Mouse (Mus musculus): Measurements from ENCODE around the gene Uxs1. TPM values are rescaled to one million over a fixed set of nuclear protein-coding genes. Genes with fewer than 3 reads are reported as not detected.

Gene Uxs1
- total and polyA plus RNA-seq, 2 experiments from 2014 or later, result 16.8 to 19.6 TPM

DNA sequence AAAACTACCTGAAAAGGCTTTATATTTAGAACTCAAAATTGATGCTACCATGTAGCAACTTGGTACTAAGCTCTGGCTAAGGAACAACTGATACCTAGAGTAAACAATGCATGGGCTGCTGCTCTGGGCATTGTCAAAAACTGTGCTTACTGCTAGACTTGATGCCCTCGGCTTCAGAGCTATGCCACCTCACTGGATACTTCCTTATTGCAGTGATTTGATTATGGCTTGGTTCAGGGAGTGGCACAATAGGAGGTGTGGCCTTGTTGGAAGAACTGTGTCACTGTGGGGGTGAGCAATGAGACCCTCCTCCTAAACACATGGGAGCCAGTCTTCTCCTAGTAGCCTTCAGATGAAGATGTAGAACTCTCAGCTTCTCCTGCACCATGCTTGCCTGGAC, 58.3 kb downstream of the Uxs1 start:
- ATAC-seq (ENCODE audit: low FRiP score) (no peak), DNase-seq (ENCODE audit: low spot score) (no peak)
- no peak overlapping the region for H3K9ac ChIP-seq (replicated peaks; ENCODE audit: low read length, poor library complexity, severe bottlenecking)
- H3K4me1 ChIP-seq (ENCODE audit: insufficient read depth, low read length), result no peaks in the 10 kb centered on the region
- no peaks in the 10 kb centered on the region for H3K27me3 ChIP-seq (ENCODE audit: insufficient read depth, low read length)
- 77% methylated on average over 1 of the region's 1 CpGs for WGBS
- H3K4me2 ChIP-seq (ENCODE audit: low read depth, low read length, poor library complexity, severe bottlenecking), result no peak overlapping the region
- peaks cover 30% of the 10 kb centered on the region for H3K36me3 ChIP-seq (ENCODE audit: insufficient read depth, low read length)
- H3K4me3 ChIP-seq (ENCODE audit: low read depth, low read length), result no peak overlapping the region
- no peaks in the 10 kb centered on the region for H3K9me3 ChIP-seq (ENCODE audit: low read length)
- H3K27ac ChIP-seq (ENCODE audit: low read depth, low read length), result no peak overlapping the region
- no peak for TF ChIP-seq CTCF (IDR thresholded peaks at IDR 0.05)

DNA sequence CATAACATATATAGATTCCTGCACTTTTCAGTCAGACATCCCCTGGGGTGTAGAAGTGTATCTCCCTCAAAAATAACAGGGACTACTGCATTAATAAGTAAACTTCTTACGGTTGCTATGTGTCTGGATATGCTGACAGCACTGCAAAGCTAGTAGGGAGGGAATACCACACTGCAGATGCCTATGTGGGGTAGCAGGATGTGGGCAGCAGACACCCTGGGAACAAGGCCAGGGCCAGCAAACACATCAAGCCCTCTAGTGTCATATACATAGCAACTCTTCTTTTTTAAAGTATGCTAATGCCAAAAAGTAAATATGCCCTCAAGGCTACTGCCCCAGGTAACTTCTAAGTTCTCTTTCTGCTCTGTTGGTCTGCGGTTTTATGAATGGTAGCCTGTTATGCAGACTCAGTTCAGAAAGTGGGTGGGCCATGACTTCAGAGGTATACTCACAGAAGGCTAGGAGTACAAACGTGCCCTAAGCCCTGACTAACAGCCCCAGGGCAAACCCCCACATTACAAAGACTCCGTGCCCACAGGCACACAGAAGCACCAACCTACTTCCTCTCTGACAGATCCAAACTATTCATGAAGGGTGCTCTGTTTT, 59.1 kb downstream of the Uxs1 start:
- H3K36me3 ChIP-seq (ENCODE audit: insufficient read depth, low read length), result peaks cover 32% of the 10 kb centered on the region
- H3K9me3 ChIP-seq (ENCODE audit: low read length), result no peaks in the 10 kb centered on the region
- no peak for ATAC-seq (ENCODE audit: low FRiP score)
- H3K4me2 ChIP-seq (ENCODE audit: low read depth, low read length, poor library complexity, severe bottlenecking), result no peak overlapping the region
- TF ChIP-seq CTCF (IDR thresholded peaks at IDR 0.05), result no peak
- WGBS, result 75% methylated on average over 4 of the region's 4 CpGs
- H3K4me1 ChIP-seq (ENCODE audit: insufficient read depth, low read length), result no peaks in the 10 kb centered on the region
- no peak overlapping the region for H3K27ac ChIP-seq (ENCODE audit: low read depth, low read length)
- H3K9ac ChIP-seq (replicated peaks; ENCODE audit: low read length, poor library complexity, severe bottlenecking), result no peak overlapping the region
- DNase-seq (ENCODE audit: low spot score), result no peak
- no peaks in the 10 kb centered on the region for H3K27me3 ChIP-seq (ENCODE audit: insufficient read depth, low read length)
- no peak overlapping the region for H3K4me3 ChIP-seq (ENCODE audit: low read depth, low read length)

DNA sequence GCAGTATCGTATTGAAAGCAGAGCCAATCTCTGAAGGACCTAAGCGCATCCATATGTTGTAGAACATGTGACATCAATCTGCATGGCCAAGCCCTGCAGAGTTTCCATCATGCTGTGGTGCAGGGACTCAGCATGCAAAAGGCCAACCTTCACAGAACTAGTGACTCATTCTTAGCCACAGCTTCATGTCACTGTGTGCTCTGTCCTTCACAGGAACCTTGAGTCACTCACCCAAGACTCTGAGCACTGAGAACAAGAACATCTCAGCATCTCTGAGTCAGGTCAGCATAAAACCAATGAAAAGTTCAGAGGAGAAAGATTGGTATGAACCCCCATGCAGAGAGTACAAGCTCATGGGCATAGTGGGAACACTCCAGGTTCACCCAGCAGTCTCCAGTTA, 61.3 kb downstream of the Uxs1 start:
- Histone ChIP-seq H3K4me2 (ENCODE audit: low read depth, low read length, poor library complexity, severe bottlenecking) (no peak overlapping the region), H3K27ac (ENCODE audit: low read depth, low read length) (no peak overlapping the region), H3K9ac (replicated peaks; ENCODE audit: low read length, poor library complexity, severe bottlenecking) (no peak overlapping the region), H3K27me3 (ENCODE audit: insufficient read depth, low read length) (no peaks in the 10 kb centered on the region), H3K4me1 (ENCODE audit: insufficient read depth, low read length) (no peaks in the 10 kb centered on the region), H3K4me3 (ENCODE audit: low read depth, low read length) (no peak overlapping the region), H3K9me3 (ENCODE audit: low read length) (no peaks in the 10 kb centered on the region), H3K36me3 (ENCODE audit: insufficient read depth, low read length) (peaks cover 26% of the 10 kb centered on the region)
- no peak for ATAC-seq (ENCODE audit: low FRiP score)
- no peak for TF ChIP-seq CTCF (IDR thresholded peaks at IDR 0.05)
- no peak for DNase-seq (ENCODE audit: low spot score)
- WGBS, result 94% methylated on average over 2 of the region's 2 CpGs

DNA sequence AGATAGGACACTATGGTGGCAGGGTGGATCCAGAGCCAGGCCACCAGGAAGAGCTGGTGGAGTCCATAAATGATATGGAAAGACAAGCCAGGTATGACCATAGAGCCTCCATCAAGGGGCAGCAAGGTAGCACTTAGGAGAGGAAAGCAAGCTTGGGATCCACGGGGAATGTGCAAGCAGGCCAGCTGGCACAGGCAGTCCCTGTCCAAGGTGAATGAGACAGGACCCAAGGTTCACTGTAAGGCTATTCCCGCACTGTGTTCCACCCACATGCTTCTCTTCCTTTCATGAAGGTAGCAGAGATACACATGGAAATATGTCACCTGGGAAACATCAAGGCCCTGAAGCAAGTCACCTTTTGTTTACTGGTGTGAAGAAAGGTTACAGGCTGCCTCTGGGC, 63.1 kb downstream of the Uxs1 start:
- no peak for DNase-seq (ENCODE audit: low spot score)

DNA sequence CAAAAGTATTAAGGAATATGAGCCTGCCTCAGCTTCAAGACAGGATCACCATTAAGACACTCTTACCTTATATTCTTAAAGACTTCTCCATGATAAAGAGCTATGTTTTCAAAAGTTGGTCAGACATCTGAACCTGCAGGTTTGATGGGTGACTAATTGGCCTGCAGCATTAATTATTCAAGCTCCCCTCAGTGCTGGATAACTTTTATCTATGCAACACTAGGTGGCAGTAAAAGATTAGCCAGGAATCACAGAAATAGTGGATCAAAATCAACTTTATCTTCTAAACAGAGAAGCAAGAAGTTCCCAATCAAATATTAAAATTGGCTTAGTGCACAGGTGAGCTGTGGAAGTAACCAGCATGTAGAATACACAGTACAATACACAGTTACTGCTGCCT, 67.5 kb downstream of the Uxs1 start:
- no peak overlapping the region for H3K9ac ChIP-seq (replicated peaks; ENCODE audit: low read length, poor library complexity, severe bottlenecking)
- peaks cover 25% of the 10 kb centered on the region for H3K36me3 ChIP-seq (ENCODE audit: insufficient read depth, low read length)
- no peaks in the 10 kb centered on the region for H3K9me3 ChIP-seq (ENCODE audit: low read length)
- no peaks in the 10 kb centered on the region for H3K27me3 ChIP-seq (ENCODE audit: insufficient read depth, low read length)
- no peaks in the 10 kb centered on the region for H3K4me1 ChIP-seq (ENCODE audit: insufficient read depth, low read length)
- peak; percentile 81 for TF ChIP-seq CTCF (IDR thresholded peaks at IDR 0.05)
- ATAC-seq (ENCODE audit: low FRiP score), result no peak; the same call in 1 of the 2 replicates
- H3K4me2 ChIP-seq (ENCODE audit: low read depth, low read length, poor library complexity, severe bottlenecking), result no peak overlapping the region
- H3K27ac ChIP-seq (ENCODE audit: low read depth, low read length), result no peak overlapping the region
- DNase-seq (ENCODE audit: low spot score), result peak; percentile 63
- H3K4me3 ChIP-seq (ENCODE audit: low read depth, low read length), result no peak overlapping the region

More for the DNA sequence above, 63.1 kb downstream of the Uxs1 start:
- H3K27ac ChIP-seq (ENCODE audit: low read depth, low read length), result no peak overlapping the region
- H3K9me3 ChIP-seq (ENCODE audit: low read length), result no peaks in the 10 kb centered on the region
- no peaks in the 10 kb centered on the region for H3K4me1 ChIP-seq (ENCODE audit: insufficient read depth, low read length)
- WGBS, result 87% methylated on average over 2 of the region's 2 CpGs
- H3K36me3 ChIP-seq (ENCODE audit: insufficient read depth, low read length), result peaks cover 22% of the 10 kb centered on the region
- H3K4me2 ChIP-seq (ENCODE audit: low read depth, low read length, poor library complexity, severe bottlenecking), result no peak overlapping the region
- TF ChIP-seq CTCF (IDR thresholded peaks at IDR 0.05), result no peak
- H3K27me3 ChIP-seq (ENCODE audit: insufficient read depth, low read length), result no peaks in the 10 kb centered on the region
- no peak for ATAC-seq (ENCODE audit: low FRiP score)
- no peak overlapping the region for H3K4me3 ChIP-seq (ENCODE audit: low read depth, low read length)
- no peak overlapping the region for H3K9ac ChIP-seq (replicated peaks; ENCODE audit: low read length, poor library complexity, severe bottlenecking)

DNA sequence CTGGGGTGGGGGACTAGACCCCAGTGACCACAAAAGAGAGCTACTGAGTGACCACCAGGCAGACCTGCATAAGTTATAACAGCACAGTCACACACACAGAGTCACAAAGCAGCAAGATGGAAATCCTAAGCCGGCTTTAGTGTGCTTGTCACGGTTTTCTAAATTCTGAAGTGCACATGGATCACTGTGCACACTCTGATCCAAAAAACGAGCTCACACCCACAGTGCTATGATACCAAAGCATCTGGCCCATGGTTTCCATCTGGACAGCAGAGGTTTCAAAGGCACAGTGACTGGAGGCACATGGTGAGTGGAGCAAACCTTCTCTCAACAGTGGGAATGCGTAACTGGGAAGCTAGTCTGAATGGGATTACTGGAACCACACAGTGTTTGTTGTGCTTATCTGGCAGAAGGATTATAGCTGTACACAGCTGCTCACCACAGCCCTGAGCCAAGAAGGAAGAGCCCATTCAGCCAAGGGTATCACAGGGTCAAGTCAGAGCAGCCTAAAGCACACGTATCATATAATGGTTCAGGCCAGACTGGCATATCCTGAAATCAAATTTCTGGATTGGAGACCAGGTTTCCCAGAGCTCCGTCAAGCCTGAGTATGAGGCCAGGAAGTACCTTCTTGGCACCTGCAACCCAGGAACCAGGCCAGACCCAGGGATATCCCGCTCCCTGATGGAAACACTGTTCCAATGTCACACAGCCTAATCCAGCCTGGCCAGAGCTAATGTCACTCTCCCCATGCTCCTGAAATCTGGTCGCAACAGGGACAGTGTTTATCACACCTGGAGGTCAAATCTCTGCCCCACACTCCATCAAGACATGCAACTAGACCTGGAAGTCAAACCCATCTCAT, 72.9 kb downstream of the Uxs1 start:
- H3K27me3 ChIP-seq (ENCODE audit: insufficient read depth, low read length), result no peaks in the 10 kb centered on the region
- peak; percentile 64 for DNase-seq (ENCODE audit: low spot score)
- no peaks in the 10 kb centered on the region for H3K4me1 ChIP-seq (ENCODE audit: insufficient read depth, low read length)
- H3K4me2 ChIP-seq (ENCODE audit: low read depth, low read length, poor library complexity, severe bottlenecking), result no peak overlapping the region
- ATAC-seq (ENCODE audit: low FRiP score), result peak; percentile 78; the same call in 1 of the 2 replicates
- H3K9ac ChIP-seq (replicated peaks; ENCODE audit: low read length, poor library complexity, severe bottlenecking), result no peak overlapping the region
- WGBS, result 66% methylated on average over 8 of the region's 8 CpGs
- no peak overlapping the region for H3K27ac ChIP-seq (ENCODE audit: low read depth, low read length)
- no peak overlapping the region for H3K4me3 ChIP-seq (ENCODE audit: low read depth, low read length)
- H3K36me3 ChIP-seq (ENCODE audit: insufficient read depth, low read length), result peaks cover 33% of the 10 kb centered on the region
- no peak for TF ChIP-seq CTCF (IDR thresholded peaks at IDR 0.05)
- no peaks in the 10 kb centered on the region for H3K9me3 ChIP-seq (ENCODE audit: low read length)

Measured in midbrain, postnatal 0 days (tissue).